Mouse (Mus musculus) E14TG2a.4 (cell line): ENCODE results near the gene Tagap.
"Not testable (repeated sequence)": the region's sequence is repeated elsewhere in the genome, so short reads cannot be mapped to it uniquely, and the experiment has no call there.

Experiments
- CTCF ChIP-seq: conservative IDR thresholded peaks from 2 replicates; pipeline ENCODE4 v1.5.1; 2014; ENCODE audit warnings: low read length
- POU5F1 ChIP-seq: IDR thresholded peaks from 2 replicates; pipeline ENCODE4 v1.6.1; 2014; ENCODE audit warnings: low read length, borderline replicate concordance

- TF ChIP-seq CTCF, POU5F1: not testable (repeated sequence)
Observed at GRCm38 (mm10) chr17:7964398-7964797, 38.6 kb downstream of the Tagap start.
